ENCODE assay signal across 19 mouse cellular contexts in the genomic region with DNA sequence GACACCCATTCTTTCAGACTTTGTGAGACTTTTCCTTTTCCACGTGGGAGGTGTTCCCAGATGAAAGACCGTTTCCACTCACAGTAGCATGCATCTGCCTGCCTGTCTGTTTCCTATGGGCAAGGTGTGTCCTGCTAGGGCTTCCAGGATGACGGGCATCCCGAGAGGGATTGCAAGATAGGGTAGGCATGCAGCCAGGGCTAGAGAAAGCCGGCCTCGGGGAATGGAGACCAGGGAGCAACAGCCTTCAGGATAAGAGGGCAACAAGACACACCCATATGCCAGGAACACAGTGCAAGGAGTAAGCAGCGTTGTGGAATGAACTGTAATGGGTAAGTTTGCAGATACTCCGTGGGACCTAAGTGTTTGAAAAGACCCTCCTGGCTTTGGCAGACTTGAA. TPM values are rescaled to one million over a fixed set of nuclear protein-coding genes. Genes with fewer than 3 reads are reported as not detected.
"Had no signal": no experiment of that assay in that cellular context is flagged by ENCODE, and none has a peak within 500 bp of the region (broad histone marks: within the 10 kb centered on the region; RNA-seq: fewer than 3 reads in every experiment).

No protein-coding gene starts in this region.

- H3K4me1 ChIP-seq: liver, embryonic 12.5 days; midbrain, embryonic 10.5 days; midbrain, embryonic 12.5 days; neural tube, embryonic 13.5 days; neural tube, embryonic 15.5 days had no signal

- H3K4me3 ChIP-seq: liver, embryonic 12.5 days; midbrain, embryonic 10.5 days; midbrain, embryonic 12.5 days; myocyte; neural tube, embryonic 13.5 days; neural tube, embryonic 15.5 days had no signal

- DNase-seq: lung, embryonic 14.5 days; midbrain, embryonic 14.5 days; retina, postnatal 1 day; right cerebral cortex, adult 18-20 months; right cerebral cortex, postnatal 25 days; right cerebral cortex, postnatal 4 days; spleen, adult 18-20 months; thymus, adult 18-20 months; thymus, postnatal 14 days; thymus, postnatal 36 days had no signal

- H3K27me3 ChIP-seq: liver, embryonic 12.5 days; midbrain, embryonic 12.5 days; neural tube, embryonic 13.5 days; neural tube, embryonic 15.5 days had no signal

- H3K4me2 ChIP-seq: liver, embryonic 12.5 days; lung, embryonic 14.5 days; midbrain, embryonic 12.5 days; neural tube, embryonic 13.5 days; neural tube, embryonic 15.5 days had no signal

- H3K9me3 ChIP-seq: liver, embryonic 12.5 days; midbrain, embryonic 10.5 days; midbrain, embryonic 12.5 days; neural tube, embryonic 13.5 days; neural tube, embryonic 15.5 days had no signal

- ATAC-seq: liver, embryonic 12.5 days; midbrain, embryonic 16.5 days had no signal

- H3K9ac ChIP-seq: liver, embryonic 12.5 days; liver, embryonic 14.5 days; lung, embryonic 14.5 days; midbrain, embryonic 12.5 days; neural tube, embryonic 13.5 days; neural tube, embryonic 15.5 days had no signal

- H3K36me3 ChIP-seq: liver, embryonic 12.5 days; midbrain, embryonic 10.5 days; midbrain, embryonic 12.5 days; neural tube, embryonic 13.5 days; neural tube, embryonic 15.5 days had no signal

- H3K27ac ChIP-seq: liver, embryonic 12.5 days; liver, embryonic 14.5 days; midbrain, embryonic 10.5 days; midbrain, embryonic 12.5 days; neural tube, embryonic 13.5 days; neural tube, embryonic 15.5 days had no signal

RNA-seq across cellular contexts. Expression of a gene that starts 47.6 kb away (rescaled TPM):
- polyA plus RNA-seq: liver, embryonic 12.5 days; midbrain, embryonic 12.5 days had no signal

RNA-seq across cellular contexts. Expression of a gene that starts 51.5 kb away (rescaled TPM):
- polyA plus RNA-seq: midbrain, embryonic 12.5 days; myocyte; thymus, postnatal 0 days had no signal
